Mouse (Mus musculus): ENCODE measurements at regions not wholly inside any gene's neighbourhood (a gene's known extent, or its start where the extent isn't known, plus 50 kb on each side); places are given as distances from the start of the nearest gene placed in this dataset.

DNA sequence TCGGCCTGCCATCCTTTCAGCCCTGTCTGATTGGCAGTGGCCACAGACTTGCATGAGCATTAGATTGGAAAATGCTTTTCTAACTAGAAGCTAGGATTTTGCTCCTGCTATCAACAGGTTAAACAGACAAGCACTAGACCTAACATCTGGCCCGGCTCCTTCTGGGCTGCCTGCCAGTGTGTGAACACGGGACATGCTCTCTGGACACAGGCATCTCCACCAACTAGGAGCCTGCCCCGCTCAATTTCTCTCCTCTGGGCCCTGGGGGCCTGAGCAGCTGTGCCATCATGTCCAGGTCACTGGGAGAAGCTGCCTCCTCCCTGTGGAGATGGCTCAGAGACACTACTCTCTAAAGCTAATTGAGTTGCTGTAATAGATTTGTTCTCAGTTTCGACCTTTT is 195.3 kb upstream of the Jade1 start:
- TF ChIP-seq CTCF (IDR thresholded peaks at IDR 0.05; ENCODE audit: extremely low read depth, insufficient read depth, insufficient read length, insufficient replicate concordance), result no peak
- no peak for TF ChIP-seq POLR2A (IDR thresholded peaks at IDR 0.05; ENCODE audit: low read depth, low read length)
